24 mouse cellular contexts compared by ENCODE assay signal in genomic region chr8:91638256-91638655, GRCm38 (mm10).
DNase-seq lines count a peak whose midpoint lies in the region; ATAC-seq and TF ChIP-seq lines count a peak whose summit lies in the region.
"Had no signal": no experiment of that assay in that cellular context is flagged by ENCODE, and none has a peak within 500 bp of the region (broad histone marks: within the 10 kb centered on the region; RNA-seq: fewer than 3 reads in every experiment).

No protein-coding gene starts in this region.

- H3K4me3 ChIP-seq in layer of hippocampus, adult 2 months: peak overlapping the region; percentile 43; the same call in 1 of the 2 replicates
- no peak overlapping the region for H3K4me3 ChIP-seq in midbrain, embryonic 14.5 days (replicated peaks; ENCODE audit: low read depth, low read length)
- H3K4me3 ChIP-seq in midbrain, embryonic 16.5 days (ENCODE audit: low read depth, low read length): no peak overlapping the region
- H3K4me3 ChIP-seq: embryonic facial prominence, embryonic 13.5 days; embryonic facial prominence, embryonic 15.5 days; erythroblast, embryonic 14.5 days; forebrain, embryonic 10.5 days; forebrain, embryonic 12.5 days; forebrain, embryonic 15.5 days had no signal

- no peak for ATAC-seq in midbrain, embryonic 14.5 days (ENCODE audit: low FRiP score, low TSS enrichment)
- no peak for ATAC-seq in midbrain, embryonic 16.5 days
- ATAC-seq: activated CD4-positive, CD25-positive, alpha-beta regulatory T cell, adult 4 months; forebrain, embryonic 15.5 days; Patski had no signal

- H3K4me1 ChIP-seq in midbrain, embryonic 14.5 days (ENCODE audit: control insufficient read depth, insufficient read depth, low read length): peaks cover 25% of the 10 kb centered on the region; the same call in 1 of the 2 replicates
- peaks cover 16% of the 10 kb centered on the region for H3K4me1 ChIP-seq in midbrain, embryonic 16.5 days (ENCODE audit: control insufficient read depth, insufficient read depth, low read length)
- H3K4me1 ChIP-seq: embryonic facial prominence, embryonic 15.5 days had no signal

- H3K27me3 ChIP-seq in midbrain, embryonic 14.5 days (ENCODE audit: control insufficient read depth, insufficient read depth, low read length): no peaks in the 10 kb centered on the region
- no peaks in the 10 kb centered on the region for H3K27me3 ChIP-seq in midbrain, embryonic 16.5 days (ENCODE audit: control insufficient read depth, insufficient read depth, low read depth, low read length)
- H3K27me3 ChIP-seq: embryonic facial prominence, embryonic 15.5 days; Patski had no signal

- H3K36me3 ChIP-seq in midbrain, embryonic 14.5 days (ENCODE audit: control insufficient read depth, insufficient read depth, low read length): no peaks in the 10 kb centered on the region
- H3K36me3 ChIP-seq in midbrain, embryonic 16.5 days (ENCODE audit: control insufficient read depth, insufficient read depth, low read length): no peaks in the 10 kb centered on the region
- H3K36me3 ChIP-seq: embryonic facial prominence, embryonic 15.5 days; forebrain, embryonic 12.5 days; forebrain, embryonic 15.5 days had no signal

- H3K27ac ChIP-seq in layer of hippocampus, adult 2 months: peak overlapping the region; percentile 71
- H3K27ac ChIP-seq in midbrain, embryonic 14.5 days (replicated peaks; ENCODE audit: low read depth, low read length): 0 out of 2 replicates have a peak overlapping the region, but pooled peaks have one; percentile 2
- H3K27ac ChIP-seq in midbrain, embryonic 16.5 days (ENCODE audit: low read length): no peak overlapping the region
- H3K27ac ChIP-seq: embryonic facial prominence, embryonic 13.5 days; embryonic facial prominence, embryonic 15.5 days; forebrain, embryonic 10.5 days; forebrain, embryonic 12.5 days; forebrain, embryonic 15.5 days had no signal

- no peak for DNase-seq in layer of hippocampus, adult 2 months (ENCODE audit: low spot score in 2 of 2)
- no peak for DNase-seq in layer of hippocampus, postnatal 25 days (ENCODE audit: extremely low spot score in 1 of 2, low spot score in 1 of 2)
- no peak for DNase-seq in midbrain, embryonic 14.5 days
- peak; percentile 70 for DNase-seq in brain, embryonic 14.5 days (ENCODE audit: low read depth)
- no peak for DNase-seq in right cerebral cortex, postnatal 25 days
- DNase-seq: adrenal gland, adult 8-10 months; adrenal gland, postnatal 14 days; adrenal gland, postnatal 36 days; cerebellum, adult 11 months; cerebellum, adult 18-20 months; cerebellum, adult 8-10 months; cerebellum, adult 9-11 months; cerebellum, postnatal 14 days; cerebellum, postnatal 36 days; embryo, embryonic 11 days had no signal

- no peak for TF ChIP-seq CTCF in layer of hippocampus, adult 2 months (conservative IDR thresholded peaks at IDR 0.05)
- TF ChIP-seq CTCF in brain, embryonic 14.5 days (IDR thresholded peaks at IDR 0.05; ENCODE audit: borderline replicate concordance, extremely low read depth, insufficient read depth, insufficient read length): no peak

- no peak overlapping the region for H3K4me2 ChIP-seq in midbrain, embryonic 14.5 days (ENCODE audit: low read length)
- H3K4me2 ChIP-seq in midbrain, embryonic 16.5 days (ENCODE audit: low read length): no peak overlapping the region
- H3K4me2 ChIP-seq: embryonic facial prominence, embryonic 13.5 days; embryonic facial prominence, embryonic 15.5 days; forebrain, embryonic 12.5 days; forebrain, embryonic 15.5 days had no signal

- TF ChIP-seq POLR2A in brain, embryonic 14.5 days (IDR thresholded peaks at IDR 0.05; ENCODE audit: borderline replicate concordance, extremely low read depth, insufficient read depth, insufficient read length, poor library complexity, severe bottlenecking): no peak

- no peak overlapping the region for H3K9ac ChIP-seq in midbrain, embryonic 14.5 days (replicated peaks; ENCODE audit: low read length)
- no peak overlapping the region for H3K9ac ChIP-seq in midbrain, embryonic 16.5 days (ENCODE audit: low read depth, low read length)
- H3K9ac ChIP-seq: embryonic facial prominence, embryonic 13.5 days; embryonic facial prominence, embryonic 15.5 days; forebrain, embryonic 12.5 days; forebrain, embryonic 15.5 days had no signal

- no peaks in the 10 kb centered on the region for H3K9me3 ChIP-seq in midbrain, embryonic 14.5 days (ENCODE audit: control insufficient read depth, low read length)
- no peaks in the 10 kb centered on the region for H3K9me3 ChIP-seq in midbrain, embryonic 16.5 days (replicated peaks; ENCODE audit: control insufficient read depth, low read length, poor library complexity, severe bottlenecking)
- H3K9me3 ChIP-seq: embryonic facial prominence, embryonic 13.5 days; embryonic facial prominence, embryonic 15.5 days; forebrain, embryonic 10.5 days; forebrain, embryonic 12.5 days; forebrain, embryonic 15.5 days had no signal

- 50% methylated on average over 12 of the region's 12 CpGs for WGBS in midbrain, embryonic 14.5 days
- WGBS in midbrain, embryonic 16.5 days: 41% methylated on average over 12 of the region's 12 CpGs
